Mouse (Mus musculus) CH12.LX (cell line): ENCODE measurements around the gene Stx12.

Source experiments
- CTCF ChIP-seq, 2 experiments: IDR thresholded peaks in 1 of 2; conservative IDR thresholded peaks in 1 of 2; 2 replicates each; pipeline ENCODE4 v1.5.1; 2011 to 2012; ENCODE audit warnings: low read depth in 2 of 2, low read length in 2 of 2, improper control_type of control experiment in 1 of 2, inconsistent platforms in 1 of 2, mild to moderate bottlenecking in 1 of 2, moderate library complexity in 1 of 2
- E2F4 ChIP-seq: IDR thresholded peaks from 2 replicates; pipeline ENCODE4 v1.6.1; 2011; ENCODE audit warnings: low read depth, low read length, improper control_type of control experiment; ENCODE audit not compliant: insufficient replicate concordance
- MXI1 ChIP-seq: IDR thresholded peaks from 2 replicates; pipeline ENCODE4 v1.6.1; 2011; ENCODE audit warnings: mild to moderate bottlenecking, low read depth, low read length, improper control_type of control experiment
- RAD21 ChIP-seq: IDR thresholded peaks from 2 replicates; pipeline ENCODE4 v1.6.1; 2011; ENCODE audit warnings: low read depth, mild to moderate bottlenecking, low read length, improper control_type of control experiment, moderate library complexity
- RCOR1 ChIP-seq: conservative IDR thresholded peaks from 2 replicates; pipeline ENCODE4 v1.6.1; 2012; ENCODE audit warnings: low read depth, mild to moderate bottlenecking, inconsistent platforms, low read length, improper control_type of control experiment
- TCF12 ChIP-seq: IDR thresholded peaks from 2 replicates; pipeline ENCODE4 v1.6.1; 2014; ENCODE audit warnings: low read depth, mild to moderate bottlenecking, inconsistent platforms, low read length, improper control_type of control experiment
- ZNF384 ChIP-seq: IDR thresholded peaks from 2 replicates; pipeline ENCODE4 v1.6.1; 2012; ENCODE audit warnings: low read depth, low read length, improper control_type of control experiment, inconsistent platforms

DNA sequence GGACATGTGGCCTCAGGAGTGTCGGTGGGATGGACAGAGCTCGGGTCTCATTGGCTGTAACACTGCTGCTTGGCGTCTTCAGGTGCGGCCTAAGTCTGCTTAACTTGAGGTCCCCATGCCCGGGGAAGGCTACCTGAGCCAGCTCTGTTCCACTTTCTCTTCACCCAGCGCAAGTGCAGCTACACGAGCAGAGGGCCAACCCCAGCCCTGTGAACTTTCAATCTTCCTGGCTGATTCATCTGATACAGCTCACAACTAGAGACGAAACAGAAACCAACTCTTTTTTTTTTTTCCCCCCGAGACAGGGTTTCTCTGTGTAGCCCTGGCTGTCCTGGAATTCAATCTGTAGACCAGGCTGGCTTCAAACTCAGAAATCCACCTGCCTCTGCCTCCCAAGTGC lies 13.9 kb upstream of the Stx12 start:
- TF ChIP-seq RAD21 (no peak), MXI1 (no peak), CTCF (conservative IDR thresholded peaks at IDR 0.05 in 1 of 2, IDR thresholded peaks at IDR 0.05 in 1 of 2; ENCODE audit: low read depth in 2 of 2, low read length in 2 of 2) (no peak), ZNF384 (peak; percentile 77), E2F4 (no peak), RCOR1 (no peak), TCF12 (no peak)
